Mouse (Mus musculus) heart, adult 18-20 months (tissue): ENCODE data around the gene Mgll. TPM values are rescaled to one million over a fixed set of nuclear protein-coding genes. Genes with fewer than 3 reads are reported as not detected.

Experiments used
- DNase-seq, 2 experiments: peaks; one replicate each; pipeline ENCODE4 v3.0.0; 2021 to 2022; ENCODE audit warnings: mixed read lengths in 1 of 2
- total RNA-seq, 2 experiments: library from RNA; stranded (reverse); gene quantifications; 2 replicates each; pipeline ENCODE4 v1.2.3; 2021

Mgll gene
- total RNA-seq, 2 experiments from 2014 or later = 92.7 to 96.6 TPM

GRCm38 (mm10) chr6:88743601-88744291 is 19.5 kb downstream of the Mgll start:
- DNase-seq = no peak

DNA sequence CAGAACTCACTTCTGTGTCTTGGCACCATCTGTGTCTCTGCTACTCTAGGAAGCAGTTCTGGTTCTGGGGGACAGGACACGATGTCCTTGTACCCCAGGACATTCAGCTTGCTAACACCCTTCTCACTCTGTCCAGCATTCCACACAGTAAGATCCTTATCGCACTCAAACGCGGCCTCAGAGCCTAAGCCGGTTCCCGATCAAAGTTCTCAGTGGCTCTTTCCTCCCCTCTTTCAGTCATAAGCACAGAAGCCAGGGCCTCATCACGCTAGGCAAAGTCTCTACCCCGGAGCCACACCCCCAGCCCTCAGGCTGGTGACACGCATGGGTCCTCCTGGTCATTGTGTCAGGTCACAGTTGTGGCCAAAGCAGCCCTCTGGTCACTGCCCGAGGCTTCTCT is 20.8 kb downstream of the Mgll start:
- no peak for DNase-seq

GRCm38 (mm10) chr6:88746271-88746670 is 22.1 kb downstream of the Mgll start:
- DNase-seq = no peak

DNA sequence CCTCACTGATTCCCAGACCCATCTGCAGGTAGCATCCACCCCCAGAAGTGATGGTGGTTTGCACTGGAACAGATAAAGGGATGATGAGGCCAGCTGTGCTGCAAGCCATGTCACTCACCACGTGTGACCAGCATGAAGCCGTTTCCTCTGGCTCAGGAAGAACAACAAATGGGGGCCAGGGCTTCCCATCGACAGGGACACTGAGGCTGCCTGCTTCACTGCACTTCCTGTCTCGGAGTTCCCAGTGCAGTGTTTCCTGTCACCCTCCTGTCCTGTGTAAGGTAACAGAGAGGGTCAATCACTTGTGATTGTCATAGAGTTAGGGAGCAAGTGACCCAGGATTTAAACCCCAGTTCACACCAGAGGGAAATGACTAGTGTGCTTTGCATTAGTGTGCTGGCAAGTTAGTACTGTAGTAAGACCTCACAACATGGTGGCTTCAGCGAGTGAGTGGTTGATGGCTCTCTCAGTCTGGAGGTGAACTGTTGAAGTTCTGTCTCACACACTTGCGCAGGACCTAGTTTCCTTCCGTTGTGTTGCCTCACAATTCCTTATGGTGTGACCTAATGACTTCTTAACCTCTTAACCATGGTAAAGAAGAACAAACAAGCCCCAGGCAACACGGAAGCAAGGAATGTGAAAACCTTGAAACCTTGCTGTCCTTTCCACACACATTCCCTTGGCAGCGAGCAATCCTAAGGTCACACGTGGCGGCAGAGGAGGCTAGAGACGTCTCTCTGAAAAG is 23.3 kb downstream of the Mgll start:
- no peak for DNase-seq

DNA sequence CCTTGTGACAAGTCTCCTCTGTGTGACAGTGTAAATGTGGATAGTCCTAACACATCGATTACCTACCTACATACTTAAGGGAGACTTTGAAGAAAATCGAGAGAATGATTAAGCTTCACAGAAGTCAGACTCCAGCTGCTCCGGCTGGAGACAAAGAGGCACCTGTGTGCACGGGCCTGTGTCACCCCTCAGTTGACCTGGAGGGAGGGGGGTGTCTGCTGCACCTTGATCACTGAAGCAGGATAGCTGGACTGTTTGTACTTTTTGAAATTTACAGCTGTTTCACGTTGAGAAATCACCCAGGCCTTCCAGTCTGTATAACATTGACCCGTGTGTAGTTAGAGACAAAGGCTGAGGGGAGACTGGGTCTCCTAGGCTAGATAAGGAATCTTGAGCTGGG is 26.7 kb downstream of the Mgll start:
- no peak for DNase-seq

GRCm38 (mm10) chr6:88752711-88753219 is 28.6 kb downstream of the Mgll start:
- DNase-seq = no peak

- DNase-seq = no peak
These were observed 29.4 kb downstream of the Mgll start for GRCm38 (mm10) chr6:88753578-88753977.

DNA sequence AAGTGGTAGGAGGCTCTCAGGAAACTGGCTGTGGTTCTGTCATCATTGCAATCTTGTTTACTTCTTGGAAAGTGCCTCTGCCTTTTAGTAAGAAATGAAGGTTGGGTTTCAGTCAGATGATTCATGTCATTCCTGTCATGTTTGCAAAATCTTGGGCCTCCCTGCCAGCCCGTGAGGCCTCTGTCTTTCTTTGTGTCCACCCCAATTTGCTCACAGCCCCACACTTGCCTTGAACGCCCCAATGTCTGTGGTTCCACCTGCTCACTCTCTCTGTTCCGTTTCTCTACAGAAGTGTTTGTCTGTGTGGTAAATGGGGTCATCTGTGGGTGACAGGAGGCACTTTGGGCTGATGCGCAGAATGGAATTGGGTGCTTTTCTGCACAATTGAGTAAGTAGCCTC is 32.8 kb downstream of the Mgll start:
- DNase-seq = no peak

- no peak for DNase-seq
These were observed 33.9 kb downstream of the Mgll start for GRCm38 (mm10) chr6:88758074-88758473.

DNA sequence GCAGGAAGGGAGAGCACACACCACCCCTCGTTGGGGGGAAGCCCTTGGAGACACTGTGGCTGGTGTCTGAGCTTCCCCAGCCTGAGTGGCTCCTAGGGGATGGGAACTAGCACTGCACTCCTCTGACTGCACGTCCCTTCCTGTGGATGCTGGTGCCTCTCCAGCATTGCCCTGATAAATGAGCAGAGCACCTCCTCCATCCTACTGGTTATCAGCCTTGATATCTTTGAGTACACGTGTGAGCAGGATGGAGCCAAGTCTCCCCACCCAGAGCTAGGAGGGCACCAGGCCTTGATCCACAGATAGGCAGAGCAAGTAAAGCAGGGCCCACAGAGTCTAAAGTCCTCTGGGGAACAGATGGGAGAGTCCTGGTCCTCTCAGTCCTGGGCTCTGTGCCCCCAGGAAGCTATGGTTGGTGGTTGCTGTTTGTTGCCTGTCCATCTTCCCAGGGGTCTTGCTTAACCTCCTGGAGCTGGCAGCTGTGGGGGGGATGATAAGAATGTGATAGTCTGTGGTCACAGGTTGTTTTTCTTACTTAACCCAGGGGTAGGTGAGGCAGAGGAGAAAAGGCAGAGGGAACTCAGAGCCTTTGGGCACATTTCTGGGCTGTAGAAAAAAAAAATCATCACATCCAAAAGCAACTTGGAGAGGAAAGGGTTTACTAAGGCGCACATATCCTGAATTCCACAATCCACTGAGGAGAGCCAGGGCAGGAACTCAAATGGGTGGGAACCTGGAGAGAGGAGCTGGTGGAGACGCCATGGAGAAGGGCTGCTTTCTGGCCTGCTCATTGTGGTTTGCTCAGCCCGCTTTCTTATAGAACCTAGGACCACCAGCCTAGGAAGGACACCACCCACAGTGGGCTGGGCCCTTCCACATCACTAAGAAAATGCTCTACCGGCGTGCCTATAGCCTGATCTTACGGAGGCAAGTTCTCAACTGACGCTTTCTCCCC is 34.6 kb downstream of the Mgll start:
- DNase-seq = peak; percentile 68 to 83

DNA sequence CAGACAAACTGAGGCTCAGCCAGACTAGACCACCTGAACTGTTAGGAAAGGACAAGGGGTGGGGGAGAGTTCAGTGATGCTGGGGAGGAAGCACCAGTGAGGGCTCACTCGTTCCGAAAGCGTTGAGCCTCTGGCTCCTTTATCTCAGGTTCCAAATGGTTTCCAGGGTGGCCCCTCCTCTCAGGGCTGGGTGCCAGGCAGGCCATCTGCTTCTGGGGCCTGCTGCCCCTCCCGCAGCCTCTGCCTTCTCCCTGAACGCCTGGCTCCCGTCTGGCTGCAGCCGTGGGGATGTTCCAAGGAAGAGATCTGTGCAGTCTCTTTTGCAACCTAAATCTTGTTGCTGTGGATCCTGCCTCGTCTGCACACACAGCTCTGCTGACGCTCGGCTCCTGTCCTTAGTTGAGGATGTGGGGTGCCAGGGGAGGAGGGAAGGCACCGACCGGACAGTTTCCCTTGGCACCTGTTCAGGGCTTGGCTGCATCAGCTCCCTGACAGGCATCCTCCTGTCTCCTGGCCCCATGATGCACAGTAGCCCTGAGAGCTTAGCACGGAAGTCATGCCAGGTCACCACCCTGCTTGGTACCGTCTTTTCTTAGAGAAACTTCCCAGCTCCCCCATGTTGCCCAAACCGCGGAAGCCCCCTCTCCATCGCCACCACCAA is 35.7 kb downstream of the Mgll start:
- peak; percentile 91 to 93 for DNase-seq

DNA sequence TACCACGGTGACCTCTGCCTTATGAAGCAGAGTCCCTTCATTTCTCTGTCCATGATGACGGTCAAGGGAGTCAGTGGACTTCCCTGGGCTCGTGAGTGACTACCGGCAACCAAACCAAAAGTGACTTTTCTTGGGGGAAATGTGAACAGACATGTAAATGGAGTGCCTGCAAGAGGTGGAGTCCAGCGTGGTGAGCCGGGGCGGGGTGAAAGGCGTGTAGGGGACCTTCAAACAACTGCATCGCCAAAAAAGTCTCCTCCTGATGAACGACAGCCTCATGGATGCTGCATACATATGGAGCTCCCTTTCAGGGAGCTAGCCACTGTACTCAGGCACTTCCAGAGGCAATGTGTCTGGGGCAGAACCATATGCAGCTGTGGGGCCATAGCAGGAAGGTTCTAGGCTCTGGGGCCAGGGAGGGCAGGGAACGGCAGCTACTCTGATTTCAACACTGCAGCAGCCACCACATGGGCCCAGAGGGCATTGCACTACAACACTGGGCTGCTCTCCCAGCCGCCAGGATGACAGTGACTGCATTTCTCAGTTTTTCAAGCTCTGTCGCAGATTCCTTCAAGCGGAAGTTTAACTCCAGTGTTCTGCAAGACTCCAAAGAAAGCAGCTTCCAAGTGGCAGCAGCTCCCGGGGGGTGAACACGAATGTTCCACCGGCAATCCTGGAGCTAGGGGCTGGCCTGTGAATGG is 36.9 kb downstream of the Mgll start:
- DNase-seq = no peak

DNA sequence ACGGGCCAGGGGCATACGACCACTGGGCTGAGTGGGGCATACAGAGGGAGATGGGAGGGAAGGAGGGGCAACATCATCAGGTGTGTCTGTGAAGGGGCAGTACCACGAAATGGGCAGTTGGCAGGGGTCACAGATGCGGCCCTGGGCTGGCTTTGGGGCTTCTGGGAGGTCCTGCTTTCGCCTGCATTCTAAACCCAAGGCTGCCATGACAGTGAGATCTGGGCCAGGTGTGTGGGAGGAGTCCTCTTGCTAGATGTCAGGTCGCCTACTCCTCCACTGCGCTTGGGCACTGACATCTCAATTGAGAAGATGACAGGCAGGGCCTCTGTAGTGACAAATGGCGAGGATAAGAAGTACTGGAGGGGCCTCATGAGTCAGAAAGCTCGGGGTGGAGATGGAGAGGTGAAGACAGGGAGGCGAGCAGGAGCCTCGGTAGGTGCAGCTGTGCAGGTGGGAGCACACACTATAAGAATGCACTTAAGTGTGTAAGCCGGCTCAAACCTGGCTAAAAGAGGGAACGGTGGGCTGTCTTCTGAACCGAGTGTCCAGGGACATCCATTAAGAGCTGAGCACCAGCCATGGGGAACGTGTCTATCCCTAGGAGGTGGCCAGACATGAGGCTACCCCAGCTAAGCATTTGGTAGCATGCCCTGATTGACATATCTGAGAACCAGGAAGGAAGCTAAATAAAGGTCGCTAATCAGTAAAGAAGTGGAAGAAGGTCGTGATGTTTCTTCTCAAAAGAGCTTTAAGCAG is 37.6 kb downstream of the Mgll start:
- DNase-seq = no peak

GRCm38 (mm10) chr6:88762440-88763196 is 38.4 kb downstream of the Mgll start:
- no peak for DNase-seq

- no peak for DNase-seq
These were observed 39.4 kb downstream of the Mgll start for GRCm38 (mm10) chr6:88763518-88764077.

- no peak for DNase-seq
These were observed 40.1 kb downstream of the Mgll start for GRCm38 (mm10) chr6:88764281-88764680.

DNA sequence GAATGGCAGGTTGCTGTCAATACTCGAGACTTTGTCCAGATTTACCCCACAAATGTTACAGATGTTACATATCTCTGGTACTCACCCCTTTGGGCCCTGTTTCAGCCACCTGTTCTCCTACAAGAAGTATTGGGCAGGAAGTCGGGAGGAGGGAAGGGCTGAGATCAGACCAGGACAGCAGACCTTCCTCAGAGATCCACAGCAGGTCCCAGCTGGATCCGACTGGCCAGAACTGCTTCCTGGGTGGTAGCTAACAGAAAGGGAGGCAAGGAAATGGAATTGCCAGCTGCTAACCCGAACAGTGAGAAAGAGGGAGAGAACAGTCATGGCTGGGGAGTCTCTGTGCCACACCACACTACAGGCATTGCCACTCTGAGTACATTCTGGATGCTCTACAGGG is 43.5 kb downstream of the Mgll start:
- DNase-seq = no peak

- DNase-seq = no peak
These were observed 45.5 kb downstream of the Mgll start for GRCm38 (mm10) chr6:88769723-88770122.

DNA sequence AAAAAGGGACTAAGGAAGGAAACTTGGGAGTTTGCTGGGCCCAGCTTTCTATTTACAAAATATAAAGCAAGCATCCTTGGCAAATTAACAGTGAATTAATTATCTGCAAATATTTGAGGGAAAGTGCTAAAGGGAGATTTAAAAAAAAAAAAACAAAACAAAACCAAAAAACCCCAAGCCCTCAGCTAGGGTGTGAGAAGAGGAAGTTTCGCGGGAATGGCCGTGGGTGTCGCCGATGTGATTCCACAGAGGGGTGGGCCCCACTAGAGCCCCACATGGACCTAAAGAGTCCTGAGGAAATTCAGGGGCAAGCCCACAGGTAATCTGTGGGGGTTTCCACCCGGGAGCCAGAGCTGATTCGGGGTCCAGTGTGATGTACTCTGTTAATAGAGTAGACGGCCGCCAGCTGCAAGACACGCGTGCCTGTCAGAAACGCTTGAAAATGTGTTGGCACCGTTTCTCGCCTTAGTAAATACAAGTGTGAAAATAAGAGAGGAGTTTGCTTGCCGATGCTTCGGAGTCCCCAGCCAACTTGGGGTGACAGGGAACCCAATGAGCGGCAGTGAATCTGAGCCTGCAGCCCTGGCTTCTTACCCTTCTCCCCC is 46.2 kb downstream of the Mgll start:
- no peak for DNase-seq
